Mouse (Mus musculus): ENCODE measurements around the gene Ubxn11.

Gene Ubxn11

DNA sequence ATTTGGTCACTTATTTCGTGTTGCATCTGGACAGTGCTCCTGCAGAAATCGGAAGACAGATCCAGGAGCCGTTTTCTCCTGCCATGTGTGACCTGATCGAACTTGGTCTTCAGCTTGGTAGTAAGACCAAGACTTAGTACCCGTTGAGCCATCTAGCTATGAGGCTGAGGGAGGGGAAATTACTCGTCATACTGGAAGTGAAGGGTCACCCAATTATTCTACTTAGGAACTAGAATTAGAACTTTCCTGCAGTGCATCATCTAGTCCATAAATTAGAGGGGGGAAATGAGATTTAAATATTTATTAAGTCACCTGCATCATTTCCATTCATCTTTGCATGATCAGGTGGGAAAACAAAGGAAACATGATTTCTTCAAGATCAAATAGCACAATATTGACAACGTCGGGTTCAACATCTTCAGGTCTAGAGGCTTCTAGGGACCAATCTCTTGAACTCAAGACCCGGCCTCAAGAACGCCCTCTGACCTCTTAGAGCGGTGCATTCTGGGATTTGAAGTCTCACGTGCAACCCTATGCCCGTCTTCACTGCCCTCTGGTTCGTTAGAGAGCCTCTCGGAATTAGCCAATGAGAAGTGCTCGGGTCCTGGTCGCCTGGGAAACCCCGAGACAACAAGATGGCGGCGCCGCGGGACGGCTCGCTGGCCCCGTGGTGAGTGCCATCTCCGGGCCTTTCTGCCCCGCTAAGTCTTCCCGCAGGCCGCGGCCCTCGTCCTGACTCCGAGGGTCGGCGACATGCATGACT, at the start of gene Ubxn11:
Ubxn11 (plus strand) TSS at position 592 of the 763 bp plus-strand sequence.
- DNase-seq (ENCODE audit: low read depth), result peak; percentile 73

DNA sequence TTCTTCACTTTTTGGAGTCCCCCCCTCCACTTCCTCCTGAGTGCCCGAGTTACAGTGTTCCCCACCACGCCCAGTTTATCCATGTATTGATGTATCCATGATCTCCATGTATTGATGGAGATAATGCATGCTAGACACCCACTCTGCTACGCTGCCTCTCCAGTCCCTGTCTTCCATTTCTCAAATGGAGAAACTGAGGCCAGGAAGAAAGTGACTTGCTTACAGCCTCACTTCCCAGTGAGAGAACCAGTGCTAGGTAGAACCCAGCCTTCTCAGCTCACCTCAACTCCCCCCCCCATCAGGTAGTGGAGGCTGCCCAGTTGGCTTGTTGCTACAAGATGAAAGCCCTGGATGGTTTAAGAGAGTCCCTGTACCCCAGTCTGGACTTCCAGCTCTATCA, 48.8 kb upstream of the Ubxn11 start, which contains the start of gene Zfp683:
Zfp683 (plus strand) TSS at position 301 of the 400 bp plus-strand sequence.
- no peak for DNase-seq (ENCODE audit: low read depth)

DNA sequence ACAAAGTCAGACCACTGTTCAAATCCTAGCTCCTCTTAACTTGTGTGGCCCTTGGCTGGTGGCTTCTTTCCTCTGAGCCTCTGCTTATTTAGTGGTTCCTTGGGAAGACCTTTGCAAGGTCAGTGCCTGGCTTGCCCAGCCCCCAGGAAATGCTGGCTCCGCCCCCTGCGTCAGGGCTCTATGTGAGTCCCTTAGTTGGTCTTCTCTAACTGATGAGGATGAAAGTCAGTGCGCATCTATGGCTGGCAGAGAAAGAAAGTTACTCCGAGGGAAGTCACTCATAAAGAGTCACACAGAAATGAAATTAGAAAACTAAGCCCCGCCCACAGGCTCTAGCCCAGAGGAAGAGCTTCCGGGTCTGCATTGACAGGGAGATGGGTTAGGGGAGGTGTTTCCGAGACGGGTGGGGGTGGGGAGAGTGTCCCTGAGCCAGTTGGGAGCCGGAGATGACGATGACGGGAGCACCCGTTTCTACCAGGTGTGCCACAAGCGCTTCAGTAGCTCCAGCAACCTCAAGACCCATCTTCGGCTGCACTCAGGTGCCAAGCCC, 44.1 kb upstream of the Ubxn11 start:
- DNase-seq (ENCODE audit: low read depth), result no peak

DNA sequence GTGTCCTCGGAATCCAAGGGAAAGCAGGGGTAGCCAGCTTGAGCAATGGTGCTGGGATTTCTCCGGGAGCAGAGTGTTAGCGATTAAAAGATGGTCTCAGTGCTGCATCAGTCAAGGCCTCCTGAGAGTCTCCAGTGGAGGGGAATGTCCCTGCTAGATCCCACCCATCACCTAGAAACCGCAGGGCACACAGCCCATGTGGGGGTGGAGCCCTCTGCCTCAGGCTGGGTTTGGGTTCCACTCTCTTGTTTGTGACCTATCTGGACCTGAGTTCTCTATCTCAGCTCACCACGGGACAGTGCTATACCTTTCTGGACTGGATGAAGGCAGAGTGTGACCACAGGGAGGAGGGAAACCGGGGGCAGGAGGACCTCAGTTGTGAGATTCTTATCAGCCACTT, 43.5 kb upstream of the Ubxn11 start:
- DNase-seq (ENCODE audit: low read depth), result no peak

DNA sequence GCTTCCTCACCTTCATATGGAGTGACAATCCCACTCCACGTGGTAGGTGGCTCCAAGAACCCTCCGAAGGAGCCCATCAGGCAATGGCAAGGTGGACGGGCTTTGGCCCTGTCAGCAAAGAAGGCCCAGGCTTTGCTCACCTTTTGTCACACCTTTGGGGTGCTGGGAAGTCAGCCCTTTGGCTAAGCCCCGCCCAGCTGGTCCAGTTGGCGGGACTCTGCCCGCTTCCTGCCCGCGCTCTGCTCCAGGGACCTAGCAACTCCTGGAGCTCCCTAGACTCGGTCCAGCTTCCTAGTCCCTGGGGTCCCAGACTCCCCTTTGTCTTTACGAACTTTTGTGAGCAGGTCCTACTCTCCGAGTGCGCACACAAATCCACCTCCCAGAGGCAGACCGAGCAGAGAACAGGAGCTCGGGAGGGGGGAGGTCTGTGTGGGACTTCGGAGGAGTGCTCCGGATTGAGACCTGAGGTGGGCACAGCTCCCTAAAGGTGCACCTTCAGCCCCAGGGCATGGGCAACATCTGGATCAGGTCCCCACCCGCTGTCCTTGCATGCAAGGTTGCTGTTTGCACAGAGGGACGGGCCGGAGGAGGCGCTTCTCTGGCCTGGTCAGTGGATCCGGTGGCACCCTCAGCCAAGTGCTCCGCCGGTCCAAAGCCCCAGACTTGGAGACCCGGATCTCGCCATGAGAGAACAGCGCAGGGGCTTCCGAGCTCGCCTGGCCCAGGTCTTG, 42.1 kb upstream of the Ubxn11 start, which contains the start of gene Crybg2:
Crybg2 (plus strand) TSS at position 681 of the 731 bp plus-strand sequence.
- no peak for DNase-seq (ENCODE audit: low read depth)

DNA sequence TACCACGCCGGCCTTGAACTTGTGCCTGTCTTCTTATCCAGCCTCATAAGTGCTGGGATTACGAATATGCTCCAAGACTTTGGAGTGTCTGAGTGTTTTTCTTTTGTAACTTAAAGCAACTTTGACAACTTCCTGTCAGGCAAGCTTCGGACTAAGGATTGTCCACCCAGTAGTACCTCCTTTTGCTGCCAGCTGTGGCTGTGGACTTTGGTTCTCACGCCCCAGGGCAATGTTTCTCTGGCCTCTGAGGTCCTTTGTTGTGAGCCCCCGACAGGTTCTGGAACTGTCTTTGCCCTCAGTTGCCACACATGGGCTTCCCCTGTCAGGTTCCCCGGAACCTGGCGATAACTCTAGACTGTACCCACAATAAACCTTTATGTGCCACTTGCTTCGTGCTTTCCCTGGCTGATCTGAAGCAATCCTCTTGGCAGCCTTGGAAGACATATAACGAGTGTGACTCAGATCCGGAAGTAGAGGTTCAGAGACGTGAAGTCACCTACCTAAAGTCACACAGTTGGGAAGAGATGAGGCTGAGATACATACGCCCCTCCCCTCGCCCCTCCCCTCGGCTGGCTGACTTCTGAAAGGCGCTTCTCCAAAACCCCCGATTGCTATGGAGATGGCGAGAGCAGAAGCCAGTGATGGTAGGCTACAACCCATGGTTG, 41.1 kb upstream of the Ubxn11 start:
- DNase-seq (ENCODE audit: low read depth), result no peak

DNA sequence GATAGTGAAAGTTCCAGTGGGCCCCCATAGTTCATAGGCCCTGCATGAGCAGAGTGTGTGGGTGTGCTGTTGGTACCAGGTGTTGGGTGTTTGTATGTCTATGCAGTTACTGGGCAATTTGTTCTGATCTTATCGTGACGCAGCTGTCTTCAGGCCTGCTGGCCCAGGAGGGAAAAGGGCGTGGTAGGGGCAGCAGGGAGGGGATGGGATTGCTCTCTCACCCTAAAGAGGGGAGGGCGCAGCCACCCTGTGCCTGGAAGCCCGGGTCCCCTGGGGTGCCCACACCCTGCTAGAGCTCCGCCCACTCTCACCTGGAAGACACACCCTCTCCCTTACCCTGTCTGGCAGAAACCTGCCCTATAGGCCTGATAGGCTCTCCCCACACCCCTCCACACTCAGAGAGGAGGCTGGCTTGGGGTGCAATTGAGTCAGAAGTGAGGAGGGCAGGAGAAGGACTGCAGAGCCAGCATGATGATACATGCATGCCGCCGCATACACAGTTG, 40.4 kb upstream of the Ubxn11 start:
- no peak for DNase-seq (ENCODE audit: low read depth)

DNA sequence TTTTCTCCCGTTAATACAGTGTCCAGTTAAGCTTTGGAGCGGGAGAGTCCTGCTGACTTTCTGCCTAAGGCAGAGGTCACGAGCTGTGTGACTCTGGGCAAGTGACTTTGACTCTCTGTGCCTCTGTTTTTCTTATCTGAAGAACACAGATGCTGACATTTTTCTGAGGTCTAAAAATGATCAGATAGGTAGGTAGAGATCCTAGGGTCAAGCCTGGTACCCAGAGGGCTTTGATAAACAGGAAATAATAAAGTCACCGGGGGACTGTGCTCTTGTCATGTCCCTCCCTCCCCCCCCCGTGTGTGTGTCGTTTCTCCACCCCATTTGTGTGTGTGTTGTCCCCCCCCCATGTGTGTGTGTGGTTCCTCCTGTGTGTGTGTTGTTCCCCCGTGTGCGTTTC, 39.8 kb upstream of the Ubxn11 start:
- DNase-seq (ENCODE audit: low read depth), result no peak

DNA sequence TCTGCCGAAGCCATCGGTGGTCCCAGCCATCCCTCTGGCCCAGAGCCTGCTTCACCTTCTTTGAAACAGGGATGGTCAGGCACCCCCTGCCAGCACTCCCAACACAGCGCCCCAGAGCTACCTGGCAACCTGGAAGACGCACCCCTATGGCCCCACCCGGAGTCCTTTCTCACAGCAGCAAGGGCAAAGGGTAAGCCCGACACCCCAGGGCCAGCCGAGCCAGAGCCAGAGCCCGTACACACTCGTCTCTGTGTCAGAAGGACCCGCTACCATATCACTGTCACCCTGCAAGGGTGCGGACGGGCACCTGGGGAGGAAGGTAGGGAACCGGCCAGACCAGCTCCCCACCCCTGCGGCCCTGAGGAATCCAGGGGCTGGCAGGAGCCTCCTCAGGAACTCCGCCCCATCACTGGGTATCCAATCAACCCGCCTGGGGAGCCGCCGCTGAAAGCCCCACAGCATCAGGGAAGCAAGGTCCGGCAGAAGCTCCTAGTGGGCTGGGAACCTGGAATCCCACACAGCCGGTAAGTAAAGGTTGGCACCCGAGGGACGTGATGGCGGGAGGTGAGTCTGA, 36.9 kb upstream of the Ubxn11 start:
- no peak for DNase-seq (ENCODE audit: low read depth)

DNA sequence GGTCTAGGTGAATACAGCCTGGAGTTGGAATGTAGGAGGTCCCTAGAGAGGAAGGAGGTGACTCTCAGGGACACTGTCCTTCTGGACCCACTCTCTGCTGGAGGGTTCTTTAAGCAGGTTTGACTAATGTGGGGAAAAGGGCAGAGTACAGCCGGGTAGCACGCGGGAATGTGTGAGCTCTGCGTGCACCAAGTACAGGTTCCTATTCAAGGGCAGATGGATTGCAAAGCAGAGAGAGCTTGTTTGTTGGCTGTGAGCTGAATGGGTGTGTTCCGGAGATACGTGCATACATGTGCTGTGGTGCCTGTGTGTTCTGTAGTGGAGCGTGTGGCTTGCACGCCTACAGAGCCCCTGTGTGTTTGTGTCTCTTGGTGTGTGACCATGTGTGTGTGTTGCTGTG, 35.0 kb upstream of the Ubxn11 start:
- DNase-seq (ENCODE audit: low read depth), result no peak

DNA sequence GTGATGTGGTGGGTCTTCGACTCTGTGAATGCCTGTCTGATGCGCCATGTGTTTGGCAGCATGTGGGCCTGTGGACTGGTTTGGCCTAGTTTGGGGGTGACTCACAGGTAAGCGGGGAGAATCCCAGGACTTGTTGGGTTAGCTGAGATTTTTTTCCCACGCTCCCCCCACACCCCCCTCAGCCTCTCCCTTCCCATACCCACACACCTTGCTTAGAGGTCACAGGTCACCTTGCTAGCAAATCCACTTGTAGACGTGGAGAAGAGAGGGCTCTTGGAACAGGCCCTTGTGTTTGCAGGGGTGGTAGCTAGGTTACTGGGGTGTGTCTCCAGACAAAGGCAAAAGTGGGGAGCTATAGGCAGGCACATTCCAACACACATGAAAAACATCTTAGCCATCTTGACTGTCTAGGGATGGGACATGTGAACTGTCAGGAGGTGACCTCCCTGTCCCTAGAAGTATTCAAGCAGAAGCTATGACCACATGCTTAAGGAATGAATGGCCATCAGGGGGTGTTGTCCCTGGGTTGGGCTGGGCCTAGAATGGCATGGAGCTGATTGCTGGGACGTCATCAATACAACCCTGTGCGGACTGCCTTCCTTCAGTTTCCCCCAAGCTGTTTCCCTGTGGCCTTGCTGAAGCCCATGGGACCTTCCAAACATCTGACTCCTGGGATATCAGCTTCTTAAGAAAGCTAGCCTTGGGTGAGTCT, 34.4 kb upstream of the Ubxn11 start:
- DNase-seq (ENCODE audit: low read depth), result no peak

DNA sequence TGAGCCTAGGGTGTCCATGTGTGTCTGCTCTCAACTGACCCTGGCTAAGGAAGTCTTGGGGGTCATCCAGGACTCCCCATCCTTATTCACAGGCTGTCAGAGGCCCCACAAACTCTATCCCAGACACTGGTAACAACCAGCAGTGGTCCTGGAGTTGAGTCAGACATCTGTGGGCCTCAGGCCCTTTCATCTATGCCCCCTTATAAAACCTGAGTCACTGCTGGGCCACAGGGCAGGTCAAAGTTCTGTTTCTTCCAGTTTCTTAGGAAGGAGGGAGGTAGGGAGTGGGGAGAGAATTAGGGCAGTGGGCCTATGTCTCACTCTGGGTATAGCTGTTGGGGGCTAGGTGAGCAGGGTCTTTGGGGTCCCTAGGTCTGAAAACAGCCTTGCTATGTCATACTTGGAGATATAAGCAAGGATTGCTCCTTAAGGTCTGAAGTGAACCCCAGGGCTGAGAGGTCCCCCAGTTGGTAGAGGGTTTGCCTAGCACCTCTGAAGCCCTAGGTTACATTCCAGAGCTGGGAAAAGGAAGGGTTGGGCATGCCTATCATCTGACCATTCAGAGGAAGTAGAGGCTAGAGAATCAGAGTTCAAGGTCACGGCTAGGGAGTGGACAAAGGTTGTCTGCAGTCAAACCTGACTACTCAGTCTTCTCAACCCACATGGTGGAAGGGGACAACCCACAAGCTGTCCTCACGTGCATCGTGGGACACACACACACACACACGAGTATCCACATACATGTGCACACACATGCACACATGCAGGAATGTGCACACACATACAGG, 33.4 kb upstream of the Ubxn11 start:
- no peak for DNase-seq (ENCODE audit: low read depth)

DNA sequence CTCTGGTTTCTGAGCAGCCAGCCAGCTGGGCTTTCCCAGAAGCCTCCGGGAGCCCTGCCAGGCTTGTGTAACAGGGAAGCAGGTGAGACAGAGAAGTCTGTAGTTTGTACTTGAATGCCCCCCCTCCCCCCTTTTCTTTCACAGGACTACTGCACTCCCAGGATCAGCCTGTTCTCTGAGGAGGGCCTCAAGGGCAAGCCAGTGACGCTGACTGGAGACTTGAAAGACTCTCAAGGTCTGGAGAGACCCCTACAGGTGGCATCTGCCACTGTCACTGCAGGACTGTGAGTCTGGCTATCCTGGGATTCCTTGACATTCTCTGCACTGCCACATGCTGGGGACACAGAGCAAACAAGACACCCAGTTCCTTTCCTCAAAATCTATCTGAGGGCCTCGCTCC, 23.7 kb upstream of the Ubxn11 start:
- DNase-seq (ENCODE audit: low read depth), result peak; percentile 71

DNA sequence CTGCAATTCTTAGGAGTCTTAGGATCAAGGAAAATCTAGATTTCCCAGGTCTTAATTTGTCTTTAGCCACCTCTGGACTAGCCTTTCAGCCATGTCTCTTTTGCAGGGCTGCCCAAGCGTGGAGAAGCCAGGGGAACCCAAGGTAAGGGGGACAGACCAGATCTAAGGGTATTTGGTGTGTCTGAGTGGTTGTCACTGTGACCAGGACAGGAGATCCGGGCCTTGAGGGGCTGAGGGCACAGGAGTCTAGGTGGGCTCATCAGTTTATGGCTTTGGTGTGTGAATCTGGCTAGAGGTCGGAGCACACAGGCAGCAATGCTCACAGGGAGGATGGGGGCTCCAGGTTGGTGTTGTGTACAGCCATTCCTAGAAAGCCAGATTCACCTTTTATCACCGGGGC, 21.7 kb upstream of the Ubxn11 start:
- no peak for DNase-seq (ENCODE audit: low read depth)

DNA sequence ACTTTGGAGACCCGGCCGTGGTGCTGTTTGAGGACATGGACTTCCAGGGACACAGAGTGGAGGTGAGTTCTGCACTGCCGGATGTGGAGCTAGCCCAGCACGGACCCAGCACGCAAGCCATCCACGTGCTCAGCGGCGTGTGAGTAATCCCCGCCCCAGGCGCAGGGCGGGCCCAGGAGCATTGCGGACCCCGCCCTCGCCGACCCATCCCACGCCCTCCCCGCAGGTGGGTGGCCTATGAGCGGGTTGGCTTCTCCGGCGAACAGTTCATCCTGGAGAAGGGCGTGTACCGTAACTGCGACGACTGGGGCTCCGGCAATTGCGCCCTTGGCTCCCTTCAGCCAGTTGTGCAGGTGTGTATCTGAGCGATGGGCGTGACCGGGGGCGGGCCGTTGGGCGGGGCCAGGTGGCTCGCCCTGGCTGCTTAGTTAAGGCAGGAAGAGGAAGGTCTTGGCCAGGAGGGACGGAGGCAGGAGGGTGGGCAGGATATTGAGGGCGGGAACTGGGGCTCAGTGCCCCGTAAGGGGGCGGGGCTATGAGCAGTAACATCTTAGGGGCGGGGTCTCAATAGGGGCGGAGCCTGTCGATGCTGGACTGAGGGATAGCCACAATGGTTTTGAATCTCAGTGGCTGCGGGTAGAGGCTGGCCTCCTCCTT, 20.5 kb upstream of the Ubxn11 start:
- DNase-seq (ENCODE audit: low read depth), result peak; percentile 77

DNA sequence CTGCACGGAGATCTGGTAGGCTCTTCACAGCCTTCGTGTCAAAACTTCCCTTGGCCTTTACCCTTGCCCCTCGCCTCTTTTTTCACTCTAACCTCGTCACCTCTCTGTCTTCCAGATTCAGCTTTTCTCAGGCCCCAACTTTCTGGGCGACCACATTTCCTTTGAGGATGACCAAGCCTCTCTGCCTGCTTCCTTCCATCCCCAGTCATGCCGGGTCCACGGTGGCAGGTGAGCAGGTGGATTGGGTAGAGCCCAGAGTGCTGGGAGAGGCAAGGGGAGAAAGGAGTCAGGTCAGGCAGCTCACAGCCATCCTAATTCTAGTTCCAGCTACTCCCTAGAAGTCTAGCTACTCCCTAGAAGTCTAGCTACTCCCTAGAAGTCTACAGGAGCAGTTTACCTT, 19.9 kb upstream of the Ubxn11 start:
- no peak for DNase-seq (ENCODE audit: low read depth)

DNA sequence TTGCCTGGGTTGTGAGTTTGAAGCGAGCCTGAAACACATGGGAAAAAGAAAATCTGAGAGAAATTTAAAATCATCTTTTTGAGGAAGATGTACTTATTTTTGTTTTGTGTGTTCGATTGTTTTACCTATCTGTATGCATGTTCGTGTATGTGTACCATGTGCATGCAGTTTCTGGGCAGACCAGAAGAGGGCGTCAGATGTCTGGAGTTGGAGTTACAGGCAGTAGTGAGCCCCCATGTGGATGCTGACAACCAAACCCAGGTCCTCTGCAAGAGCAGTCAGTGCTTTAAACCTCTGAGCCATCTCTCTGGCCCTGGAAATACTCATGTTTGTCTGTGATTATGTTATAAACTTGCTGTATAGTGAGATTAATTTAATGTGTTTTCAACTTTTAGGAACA, 17.4 kb upstream of the Ubxn11 start:
- no peak for DNase-seq (ENCODE audit: low read depth)

DNA sequence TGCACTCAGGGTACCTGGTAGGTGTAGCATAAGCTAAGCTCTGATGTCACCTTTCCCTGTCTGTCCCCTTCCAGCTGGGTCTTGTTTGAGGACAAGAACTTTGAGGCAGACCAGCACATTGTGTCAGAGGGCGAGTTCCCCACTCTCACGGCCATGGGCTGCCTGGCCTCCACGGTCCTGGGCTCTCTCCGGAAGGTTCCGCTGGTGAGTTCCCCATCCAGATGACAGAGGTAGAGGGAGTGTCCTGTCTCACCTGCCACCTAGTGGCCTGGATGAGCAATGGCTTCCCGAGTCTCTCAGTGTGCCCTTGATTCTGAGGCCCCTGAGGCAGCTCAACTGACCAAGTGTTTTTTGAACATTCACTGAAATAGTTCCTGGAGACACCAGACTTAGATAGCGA, 15.0 kb upstream of the Ubxn11 start:
- no peak for DNase-seq (ENCODE audit: low read depth)

DNA sequence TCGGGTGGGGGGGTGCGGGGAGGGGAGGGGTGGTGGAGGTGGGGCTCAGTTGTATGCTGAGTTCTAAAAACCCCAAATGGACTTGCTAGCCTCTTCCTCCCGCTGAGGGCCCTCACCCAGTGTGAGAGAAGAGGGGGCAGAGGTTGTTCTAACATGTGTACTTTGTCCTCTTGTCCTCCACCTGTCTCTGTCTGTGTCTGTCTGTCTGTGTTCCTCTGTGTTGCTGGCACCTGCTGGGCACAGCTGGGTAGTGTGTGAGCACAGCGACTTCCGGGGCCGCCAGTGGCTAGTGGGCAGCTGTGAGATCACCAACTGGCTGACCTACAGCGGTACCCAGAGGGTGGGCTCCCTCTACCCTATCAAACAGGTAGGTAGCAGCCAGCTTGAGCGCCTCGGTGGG, 13.3 kb upstream of the Ubxn11 start:
- DNase-seq (ENCODE audit: low read depth), result no peak
